Mouse (Mus musculus): Measurements from ENCODE around the gene Rbfox2.

Rbfox2 gene

GRCm38 (mm10) chr15:77329681-77330180 lies 22.9 kb upstream of the Rbfox2 start:
- no peak for DNase-seq

GRCm38 (mm10) chr15:77326361-77326760 lies 19.6 kb upstream of the Rbfox2 start:
- DNase-seq: no peak

- DNase-seq: no peak
Observed at GRCm38 (mm10) chr15:77324426-77324825, 17.6 kb upstream of the Rbfox2 start.

GRCm38 (mm10) chr15:77323226-77323625 lies 16.4 kb upstream of the Rbfox2 start:
- no peak for DNase-seq

GRCm38 (mm10) chr15:77313701-77314100 lies 6.9 kb upstream of the Rbfox2 start:
- no peak for DNase-seq

- no peak for DNase-seq
Observed at GRCm38 (mm10) chr15:77312796-77313195, 6.0 kb upstream of the Rbfox2 start.

- no peak for DNase-seq
Observed at GRCm38 (mm10) chr15:77307767-77308495, 1.1 kb upstream of the Rbfox2 start.

GRCm38 (mm10) chr15:77305852-77306546 lies 805 bp downstream of the Rbfox2 start:
- peak; percentile 54 for DNase-seq

- no peak for DNase-seq
Observed at GRCm38 (mm10) chr15:77304960-77305359, 1.8 kb downstream of the Rbfox2 start.

GRCm38 (mm10) chr15:77301122-77301521 lies 5.7 kb downstream of the Rbfox2 start:
- no peak for DNase-seq

- no peak for DNase-seq
Observed at GRCm38 (mm10) chr15:77298564-77298963, 8.2 kb downstream of the Rbfox2 start.

- no peak for DNase-seq
Observed at GRCm38 (mm10) chr15:77296635-77297034, 10.2 kb downstream of the Rbfox2 start.

- no peak for DNase-seq
Observed at GRCm38 (mm10) chr15:77293493-77293892, 13.3 kb downstream of the Rbfox2 start.

- no peak for DNase-seq
Observed at GRCm38 (mm10) chr15:77292381-77292780, 14.4 kb downstream of the Rbfox2 start.

- no peak for DNase-seq
Observed at GRCm38 (mm10) chr15:77291471-77291870, 15.3 kb downstream of the Rbfox2 start.

GRCm38 (mm10) chr15:77290352-77290751 lies 16.5 kb downstream of the Rbfox2 start:
- no peak for DNase-seq

GRCm38 (mm10) chr15:77280130-77280529 lies 26.7 kb downstream of the Rbfox2 start:
- DNase-seq: no peak

- DNase-seq: peak; percentile 59
Observed at GRCm38 (mm10) chr15:77278825-77279224, 28.0 kb downstream of the Rbfox2 start.

- no peak for DNase-seq
Observed at GRCm38 (mm10) chr15:77276838-77277725, 29.7 kb downstream of the Rbfox2 start.

- DNase-seq: no peak
Observed at GRCm38 (mm10) chr15:77276300-77276699, 30.5 kb downstream of the Rbfox2 start.

GRCm38 (mm10) chr15:77275572-77275971 lies 31.2 kb downstream of the Rbfox2 start:
- no peak for DNase-seq

GRCm38 (mm10) chr15:77273947-77274346 lies 32.9 kb downstream of the Rbfox2 start:
- DNase-seq: no peak

- no peak for DNase-seq
Observed at GRCm38 (mm10) chr15:77271285-77271684, 35.5 kb downstream of the Rbfox2 start.
